Mouse (Mus musculus): ENCODE results near the gene Abi3bp.

Abi3bp gene

GRCm38 (mm10) chr16:56477677-56478574, at the start of gene Abi3bp:
Gene Abi3bp (plus strand): TSS chr16:56477878.
- peak; percentile 58 for DNase-seq (ENCODE audit: low read depth)

GRCm38 (mm10) chr16:56435293-56436185, 42.1 kb upstream of the Abi3bp start:
- no peak for DNase-seq (ENCODE audit: low read depth)

GRCm38 (mm10) chr16:56440243-56440642, 37.4 kb upstream of the Abi3bp start:
- no peak for DNase-seq (ENCODE audit: low read depth)

GRCm38 (mm10) chr16:56441113-56441512, 36.6 kb upstream of the Abi3bp start:
- no peak for DNase-seq (ENCODE audit: low read depth)

GRCm38 (mm10) chr16:56441658-56442344, 35.9 kb upstream of the Abi3bp start:
- DNase-seq (ENCODE audit: low read depth) = no peak

- no peak for DNase-seq (ENCODE audit: low read depth)
These were observed 26.2 kb upstream of the Abi3bp start for GRCm38 (mm10) chr16:56451482-56451881.

- DNase-seq (ENCODE audit: low read depth) = no peak
These were observed 25.8 kb upstream of the Abi3bp start for GRCm38 (mm10) chr16:56451923-56452322.

GRCm38 (mm10) chr16:56458052-56458754, 19.5 kb upstream of the Abi3bp start:
- DNase-seq (ENCODE audit: low read depth) = no peak

- peak; percentile 8 for DNase-seq (ENCODE audit: low read depth)
These were observed 4.5 kb upstream of the Abi3bp start for GRCm38 (mm10) chr16:56473160-56473559.

GRCm38 (mm10) chr16:56475676-56476075, 2.0 kb upstream of the Abi3bp start:
- DNase-seq (ENCODE audit: low read depth) = no peak

- DNase-seq (ENCODE audit: low read depth) = peak; percentile 12
These were observed 1.0 kb downstream of the Abi3bp start for GRCm38 (mm10) chr16:56478575-56479191.

- DNase-seq (ENCODE audit: low read depth) = no peak
These were observed 5.8 kb downstream of the Abi3bp start for GRCm38 (mm10) chr16:56483466-56483865.

GRCm38 (mm10) chr16:56486461-56486860, 8.8 kb downstream of the Abi3bp start:
- DNase-seq (ENCODE audit: low read depth) = peak; percentile 2

- DNase-seq (ENCODE audit: low read depth) = no peak
These were observed 13.2 kb downstream of the Abi3bp start for GRCm38 (mm10) chr16:56490861-56491260.

GRCm38 (mm10) chr16:56495266-56495665, 17.6 kb downstream of the Abi3bp start:
- no peak for DNase-seq (ENCODE audit: low read depth)

GRCm38 (mm10) chr16:56496743-56497142, 19.1 kb downstream of the Abi3bp start:
- DNase-seq (ENCODE audit: low read depth) = no peak

- DNase-seq (ENCODE audit: low read depth) = no peak
These were observed 21.0 kb downstream of the Abi3bp start for GRCm38 (mm10) chr16:56498680-56499079.

GRCm38 (mm10) chr16:56500441-56500840, 22.8 kb downstream of the Abi3bp start:
- no peak for DNase-seq (ENCODE audit: low read depth)

GRCm38 (mm10) chr16:56501101-56501500, 23.4 kb downstream of the Abi3bp start:
- DNase-seq (ENCODE audit: low read depth) = no peak

- no peak for DNase-seq (ENCODE audit: low read depth)
These were observed 23.8 kb downstream of the Abi3bp start for GRCm38 (mm10) chr16:56501513-56501912.

- DNase-seq (ENCODE audit: low read depth) = no peak
These were observed 24.5 kb downstream of the Abi3bp start for GRCm38 (mm10) chr16:56502134-56502533.
